Mouse (Mus musculus) bone marrow, adult 2 months (tissue): ENCODE results near the gene Sell. TPM values are rescaled to one million over a fixed set of nuclear protein-coding genes. Genes with fewer than 3 reads are reported as not detected.

Source experiments
- H3K27ac ChIP-seq: fragments of 200-500 bp; 2 replicates; pipeline ENCODE4 v1.5.1; 2012; ENCODE audit warnings: low read depth, mild to moderate bottlenecking, control low read depth, inconsistent platforms, low read length; ENCODE audit not compliant: control insufficient read depth, poor library complexity, insufficient read depth
- H3K4me1 ChIP-seq: fragments of 200-500 bp; 2 replicates; pipeline ENCODE4 v1.6.1; 2011; ENCODE audit warnings: low read length; ENCODE audit not compliant: control insufficient read depth, insufficient read depth
- H3K4me3 ChIP-seq: fragments of 200-500 bp; replicated peaks from 2 replicates; pipeline ENCODE3; 2011; ENCODE audit warnings: mild to moderate bottlenecking, low read depth, low read length, control low read depth; ENCODE audit not compliant: control insufficient read depth
- CTCF ChIP-seq: fragments of 200-500 bp; IDR thresholded peaks from 2 replicates; pipeline ENCODE4 v1.5.1; 2011; ENCODE audit warnings: low read length, control low read depth; ENCODE audit not compliant: control insufficient read depth, insufficient read depth
- POLR2A ChIP-seq: fragments of 200-500 bp; IDR thresholded peaks from 2 replicates; pipeline ENCODE4 v1.6.1; 2011; ENCODE audit warnings: low read depth, mild to moderate bottlenecking, control low read depth, low read length, borderline replicate concordance; ENCODE audit not compliant: control insufficient read depth
- WGBS: fragments of 180-500 bp; shearing (Covaris S2); methylation state at CpG from one replicate; pipeline ENCODE4 v1.1.7; 2018; 5-methylcytosine and 5-hydroxymethylcytosine counted together
- polyA plus RNA-seq: library from polyadenylated mRNA; stranded (reverse); fragments of >200 nt; gene quantifications from 2 replicates; pipeline ENCODE4 v1.2.4, GENCODE M21; 2011; ENCODE audit warnings: low replicate concordance; ENCODE audit not compliant: missing spikeins, insufficient read depth, insufficient read length

Sell gene
- polyA plus RNA-seq, 1 experiment = 70.4 TPM

- H3K27ac ChIP-seq = peak overlapping the region; percentile 82; the same call in 1 of the 2 replicates
- H3K4me1 ChIP-seq = peaks cover 15% of the 10 kb centered on the region
- no peak for TF ChIP-seq CTCF
- no peak for TF ChIP-seq POLR2A
- no peak overlapping the region for H3K4me3 ChIP-seq
- WGBS = 28% methylated on average over 1 of the region's 1 CpGs
Measured at GRCm38 (mm10) chr1:164076441-164076840, 14.7 kb downstream of the Sell start.

DNA sequence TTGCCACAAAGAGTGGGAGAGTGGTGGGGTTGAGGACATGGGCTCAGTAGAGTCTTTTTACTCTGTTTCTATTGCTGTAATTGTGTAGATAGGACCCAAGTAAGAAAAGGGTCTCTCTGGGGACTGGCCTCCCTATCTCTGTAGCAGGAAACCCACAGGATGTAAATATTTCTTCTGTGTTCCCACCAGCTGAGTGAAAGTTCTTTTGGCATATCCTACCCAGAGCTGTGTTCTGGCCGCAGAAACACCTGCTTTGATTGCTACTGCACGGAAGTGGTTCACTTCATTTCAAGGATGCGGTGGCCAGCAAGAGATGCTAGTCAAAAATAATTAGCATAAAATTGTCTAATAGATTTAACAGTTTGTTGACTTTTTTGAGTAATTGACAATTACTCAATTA lies 15.2 kb downstream of the Sell start:
- Histone ChIP-seq H3K4me1 (peaks cover 14% of the 10 kb centered on the region), H3K27ac (peak overlapping the region; percentile 82; the same call in 1 of the 2 replicates), H3K4me3 (no peak overlapping the region)
- no peak for TF ChIP-seq CTCF
- TF ChIP-seq POLR2A = no peak
- 8% methylated on average over 3 of the region's 3 CpGs for WGBS

GRCm38 (mm10) chr1:164078323-164078741 lies 16.6 kb downstream of the Sell start:
- Histone ChIP-seq H3K27ac (peak overlapping the region; percentile 72; the same call in 1 of the 2 replicates), H3K4me3 (no peak overlapping the region), H3K4me1 (peaks cover 10% of the 10 kb centered on the region; the same call in 1 of the 2 replicates)
- TF ChIP-seq POLR2A (no peak), CTCF (no peak)
- 15% methylated on average over 4 of the region's 4 CpGs for WGBS

- Histone ChIP-seq H3K4me1 (peaks cover 9% of the 10 kb centered on the region), H3K27ac (peak overlapping the region; percentile 72; the same call in 1 of the 2 replicates), H3K4me3 (no peak overlapping the region)
- WGBS = 70% methylated on average over 11 of the region's 11 CpGs
- no peak for TF ChIP-seq POLR2A
- no peak for TF ChIP-seq CTCF
Measured at GRCm38 (mm10) chr1:164079091-164079490, 17.3 kb downstream of the Sell start.

DNA sequence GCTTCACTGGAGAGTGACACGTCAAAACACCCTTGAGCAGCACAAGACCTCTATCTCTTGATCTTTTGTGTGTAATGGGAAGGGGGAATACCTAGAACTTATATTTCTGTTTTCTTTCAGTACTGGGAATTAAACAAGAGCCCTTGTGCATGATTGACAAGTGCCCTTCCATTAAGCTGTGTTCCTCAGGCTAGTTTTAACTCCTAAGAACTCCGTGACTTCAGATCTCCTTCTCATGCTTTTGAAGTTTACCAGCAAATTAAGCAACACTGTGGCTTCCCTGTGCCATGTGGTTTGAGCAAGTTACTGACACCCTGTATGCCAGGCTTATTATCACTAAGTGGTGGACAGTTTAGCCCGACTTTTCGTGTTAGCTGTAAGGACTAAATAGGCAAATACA lies 21.3 kb downstream of the Sell start:
- TF ChIP-seq POLR2A (no peak), CTCF (no peak)
- WGBS = 18% methylated on average over 4 of the region's 4 CpGs
- H3K4me1 ChIP-seq = peaks cover 6% of the 10 kb centered on the region

GRCm38 (mm10) chr1:164086797-164087196 lies 25.0 kb downstream of the Sell start:
- no peak for TF ChIP-seq CTCF
- TF ChIP-seq POLR2A = no peak
- 47% methylated on average over 3 of the region's 3 CpGs for WGBS
- Histone ChIP-seq H3K4me1 (peaks cover 3% of the 10 kb centered on the region), H3K4me3 (no peak overlapping the region), H3K27ac (peak overlapping the region; percentile 63; the same call in 1 of the 2 replicates)

More for the DNA sequence above, 21.3 kb downstream of the Sell start:
- H3K27ac ChIP-seq = peak overlapping the region; percentile 22; the same call in 1 of the 2 replicates
- no peak overlapping the region for H3K4me3 ChIP-seq

DNA sequence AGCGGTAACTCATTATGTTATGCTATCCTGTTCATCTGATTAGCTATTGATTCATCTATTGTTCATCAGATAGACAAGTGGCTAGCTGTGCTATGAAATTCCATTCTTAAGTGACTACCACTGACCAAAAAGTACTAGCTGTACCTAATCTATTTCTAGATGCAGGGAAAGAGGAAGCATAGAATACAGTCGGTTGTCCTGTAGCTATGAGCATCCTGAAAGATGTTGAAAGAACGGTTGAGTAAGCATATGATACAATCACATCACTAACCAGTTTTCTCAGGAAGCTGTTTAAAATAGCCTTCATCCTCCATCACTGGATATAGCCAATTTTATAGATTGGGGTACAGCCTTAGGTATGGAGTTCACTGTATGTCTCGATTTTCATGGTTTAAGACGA lies 26.1 kb downstream of the Sell start:
- Histone ChIP-seq H3K27ac (peak overlapping the region; percentile 89; the same call in 1 of the 2 replicates), H3K4me3 (no peak overlapping the region), H3K4me1 (peaks cover 3% of the 10 kb centered on the region)
- 28% methylated on average over 5 of the region's 5 CpGs for whole genome bisulfite sequencing
- TF ChIP-seq POLR2A (no peak), CTCF (no peak)

- WGBS = 80% methylated on average over 6 of the region's 6 CpGs
- no peak overlapping the region for H3K27ac ChIP-seq
- no peak overlapping the region for H3K4me3 ChIP-seq
- TF ChIP-seq POLR2A = no peak
- no peak for TF ChIP-seq CTCF
- H3K4me1 ChIP-seq = peaks cover 2% of the 10 kb centered on the region
Measured at GRCm38 (mm10) chr1:164096780-164097179, 35.0 kb downstream of the Sell start.

GRCm38 (mm10) chr1:164097911-164098310 lies 36.1 kb downstream of the Sell start:
- Histone ChIP-seq H3K4me3 (no peak overlapping the region), H3K4me1 (peaks cover 2% of the 10 kb centered on the region), H3K27ac (no peak overlapping the region)
- TF ChIP-seq POLR2A (no peak), CTCF (no peak)
- 61% methylated on average over 2 of the region's 2 CpGs for WGBS
